Mouse (Mus musculus) cerebellum, adult 11-12 months (tissue): ENCODE results near the gene C2.

Experiments
- DNase-seq: peaks from one replicate; pipeline ENCODE4 v3.0.0; 2022

Gene C2

DNA sequence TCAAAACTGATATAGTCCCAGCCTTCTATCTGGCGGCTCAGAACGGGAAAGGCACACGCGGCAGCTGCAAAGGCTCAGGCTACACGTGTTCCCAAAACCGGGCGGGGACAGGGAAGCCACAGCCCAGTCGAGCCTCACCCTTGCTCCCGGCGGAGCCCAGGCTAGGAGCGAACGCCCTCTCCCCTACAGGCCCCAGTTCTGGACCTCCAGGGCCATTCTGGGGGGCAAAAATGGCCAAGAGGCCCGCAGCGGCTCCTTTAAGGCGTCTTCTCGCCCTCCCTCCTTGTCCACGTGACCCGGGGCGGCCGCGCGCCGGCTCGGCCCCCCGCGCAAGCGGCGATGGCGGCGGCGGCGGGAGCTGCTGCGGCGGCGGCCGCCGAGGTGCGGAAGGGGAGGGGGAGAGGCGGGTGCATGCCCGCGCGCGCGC, at the start of gene C2, which contains the start of gene Ehmt2:
Gene C2, minus strand, starts transcription at position 106 of the 427 bp plus-strand sequence.
Gene Ehmt2, plus strand, starts transcription at position 310 of the 427 bp plus-strand sequence.
- DNase-seq = peak; percentile 85

DNA sequence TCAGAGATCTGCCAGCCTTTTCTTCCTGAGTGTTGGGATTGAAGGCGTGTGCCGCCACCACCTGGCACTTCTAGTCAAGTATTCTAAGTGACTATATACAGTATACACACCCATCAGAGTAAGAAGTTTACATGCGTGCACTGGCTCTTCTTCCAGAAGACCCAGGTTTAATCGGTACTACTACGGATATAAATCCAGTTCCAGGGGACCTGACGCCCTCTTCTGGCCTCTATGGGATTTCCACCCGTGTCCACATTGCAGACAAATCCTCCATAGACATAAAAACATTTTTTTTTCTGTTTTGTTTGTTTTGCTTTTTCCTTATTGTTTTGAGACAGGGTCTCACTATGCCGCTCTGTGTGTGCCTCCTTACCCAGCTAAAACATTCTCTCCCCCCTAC, 49.5 kb upstream of the C2 start:
- no peak for DNase-seq

DNA sequence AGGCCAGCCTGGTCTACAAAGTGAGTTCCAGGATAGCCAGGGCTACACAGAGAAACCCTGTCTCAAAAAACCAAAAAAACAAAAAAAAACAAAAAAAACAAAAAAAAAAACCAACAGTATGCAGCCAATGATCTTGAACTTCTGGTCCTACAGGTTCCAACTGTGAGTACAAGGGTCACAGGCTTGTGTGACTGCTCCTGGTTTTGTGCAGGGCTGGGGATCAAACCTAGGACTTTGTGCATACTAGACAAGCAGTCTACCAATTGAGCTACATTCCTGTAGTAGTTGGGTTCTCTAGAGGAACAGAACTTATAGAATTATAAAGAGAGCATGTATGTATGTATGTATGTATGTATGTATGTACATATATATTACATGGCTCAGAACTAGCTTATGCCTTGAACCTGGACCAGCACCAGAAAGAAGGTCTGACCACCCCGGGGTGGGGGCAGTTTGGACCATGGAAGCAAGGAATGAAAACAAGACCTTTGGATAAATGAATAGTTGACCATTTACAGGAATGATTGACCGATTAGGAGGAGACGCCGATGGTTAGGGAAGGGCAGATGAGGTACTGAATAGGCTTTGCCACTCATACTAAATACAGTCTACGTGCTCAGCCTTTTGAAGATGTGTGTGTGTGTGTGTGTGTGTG, 48.5 kb upstream of the C2 start:
- no peak for DNase-seq

DNA sequence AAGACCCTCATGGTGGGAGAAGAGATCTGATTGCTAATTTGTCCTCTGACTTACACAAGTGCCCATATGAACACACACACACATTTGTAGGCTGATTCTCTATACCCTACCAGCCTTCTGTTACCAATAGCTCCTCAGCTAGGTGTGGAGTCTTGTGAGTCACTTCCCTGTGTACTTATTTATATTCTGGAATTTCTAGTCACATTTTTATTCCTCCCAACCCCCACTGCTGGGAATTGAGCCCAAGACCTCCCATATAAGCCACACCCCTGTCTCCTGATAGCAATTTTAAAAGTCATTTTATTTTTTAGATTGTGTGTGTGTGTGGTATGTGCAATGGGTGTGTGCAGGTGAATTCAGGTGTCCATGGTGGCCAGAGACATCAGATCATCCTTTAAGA, 46.3 kb upstream of the C2 start:
- no peak for DNase-seq

DNA sequence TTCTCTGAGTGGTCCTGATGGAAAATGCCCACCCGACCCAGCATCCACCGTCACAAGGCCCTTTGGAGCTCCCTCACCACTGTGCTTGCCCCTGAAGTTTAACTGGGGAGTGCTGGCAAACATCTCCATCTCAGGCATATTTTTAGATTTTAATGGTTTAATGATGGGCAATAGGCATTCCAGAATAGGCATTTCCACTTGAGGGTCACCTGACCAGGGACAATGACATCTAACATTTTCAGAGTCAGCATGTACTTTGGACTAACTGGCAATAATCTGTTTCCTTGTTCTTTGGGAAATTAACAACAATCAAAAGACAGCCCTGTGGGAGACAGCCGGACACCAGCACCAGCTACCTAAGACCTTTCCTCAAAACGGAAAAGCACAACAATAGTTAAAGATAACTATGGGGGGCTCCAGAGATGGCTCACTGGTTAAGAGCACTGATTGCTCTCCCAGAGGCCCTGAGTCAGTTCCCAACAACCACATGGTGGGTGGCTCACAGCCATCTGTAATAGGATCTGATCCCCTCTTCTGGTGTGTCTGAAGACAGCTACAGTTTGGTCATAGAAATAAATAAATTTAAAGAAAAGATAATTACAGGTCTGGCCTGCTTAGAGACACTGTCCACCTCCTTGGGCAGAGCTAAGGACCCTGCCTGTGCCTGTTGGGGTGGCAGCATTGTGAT, 45.2 kb upstream of the C2 start:
- DNase-seq = no peak

DNA sequence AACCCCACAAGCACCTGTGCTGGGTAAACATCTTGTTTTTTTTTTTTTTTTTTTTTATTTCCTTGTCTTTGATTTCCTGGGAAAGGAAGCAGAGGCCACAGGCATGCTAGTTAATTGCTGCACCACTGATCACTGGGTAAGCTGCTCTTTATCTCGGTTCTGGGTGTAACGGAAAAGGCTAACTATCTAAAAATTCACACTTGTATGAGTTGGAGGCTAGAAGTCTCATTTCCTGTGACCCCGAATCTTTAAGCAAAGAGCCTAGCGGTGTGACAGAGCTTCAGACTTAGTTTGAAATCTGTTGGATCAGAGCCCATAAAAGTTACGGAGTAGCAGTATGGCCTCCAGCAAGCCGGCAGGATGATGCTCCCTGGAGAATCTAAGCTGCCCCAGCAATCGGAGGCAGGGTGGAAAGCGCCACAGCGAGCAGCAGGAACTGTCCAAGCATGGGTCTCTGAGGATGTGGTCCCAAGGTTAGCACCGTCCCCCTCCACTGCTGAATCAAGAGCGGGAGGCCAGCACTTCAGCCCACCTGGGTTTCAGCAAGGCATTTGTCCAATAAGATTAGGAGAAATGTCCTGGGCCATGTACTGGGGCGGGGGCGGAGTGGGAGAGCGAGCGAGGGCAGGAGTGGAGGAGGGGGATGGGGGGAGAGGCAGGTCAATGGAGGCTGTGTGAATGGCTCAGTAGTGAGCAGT, 43.4 kb upstream of the C2 start:
- DNase-seq = no peak

DNA sequence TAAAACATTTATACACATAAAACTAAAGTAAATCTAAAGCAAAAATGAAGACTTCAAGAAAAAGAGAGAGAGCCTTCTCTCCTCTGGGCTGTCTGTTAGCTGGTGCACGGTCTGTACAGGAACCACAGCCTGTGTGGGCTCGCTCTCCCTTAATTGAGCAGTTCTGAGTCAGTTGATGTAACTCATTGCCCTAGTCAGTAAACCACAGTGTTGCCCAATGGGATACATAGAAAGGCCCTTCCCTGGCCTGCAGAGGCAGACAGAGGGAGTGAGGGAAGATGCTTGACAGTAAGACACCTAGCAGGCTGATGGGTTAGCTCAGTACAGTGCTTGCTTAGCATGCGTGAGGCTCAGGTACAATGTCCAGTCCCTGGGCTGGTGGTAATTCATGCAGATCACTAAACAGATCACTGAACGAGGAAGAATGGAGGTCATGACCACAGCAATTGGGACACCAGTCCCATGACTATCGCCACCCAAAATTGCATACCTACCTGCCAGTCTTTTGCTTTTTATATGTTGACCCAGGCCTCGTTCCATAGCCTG, 40.0 kb upstream of the C2 start:
- no peak for DNase-seq

DNA sequence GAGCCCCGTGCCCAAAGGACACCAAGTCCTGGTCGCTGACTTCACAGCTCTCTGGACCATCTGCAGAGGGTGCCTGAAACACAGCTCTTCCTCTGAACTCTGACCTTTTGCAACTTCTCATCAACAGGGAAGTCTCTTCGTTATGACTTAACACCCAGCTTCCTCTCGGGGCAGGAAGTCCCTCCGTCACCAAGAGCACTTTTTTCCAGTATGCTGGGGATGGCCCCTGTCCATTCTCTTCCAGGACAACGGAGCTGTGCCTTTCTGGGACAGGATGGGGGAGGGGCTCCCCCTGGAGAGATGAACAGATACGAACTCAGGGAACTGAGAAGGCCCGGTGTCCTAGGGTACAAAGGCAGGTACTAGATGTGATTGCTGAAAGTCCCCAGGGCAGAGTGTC, 36.8 kb upstream of the C2 start:
- no peak for DNase-seq

DNA sequence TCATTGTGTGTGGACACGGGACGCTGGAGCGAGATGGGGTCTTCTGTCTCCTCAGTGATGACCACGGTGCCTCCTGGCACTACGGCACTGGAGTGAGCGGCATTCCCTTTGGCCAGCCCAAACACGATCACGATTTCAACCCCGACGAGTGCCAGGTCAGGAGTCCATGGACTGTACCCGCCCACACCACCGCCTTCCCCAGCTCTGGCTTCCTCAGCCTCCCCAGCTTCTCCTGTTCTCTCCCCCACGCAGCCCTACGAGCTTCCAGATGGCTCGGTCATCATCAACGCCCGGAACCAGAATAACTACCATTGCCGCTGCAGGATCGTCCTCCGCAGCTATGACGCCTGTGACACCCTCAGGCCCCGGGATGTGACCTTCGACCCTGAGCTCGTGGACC, 36.0 kb upstream of the C2 start:
- DNase-seq = peak; percentile 25

DNA sequence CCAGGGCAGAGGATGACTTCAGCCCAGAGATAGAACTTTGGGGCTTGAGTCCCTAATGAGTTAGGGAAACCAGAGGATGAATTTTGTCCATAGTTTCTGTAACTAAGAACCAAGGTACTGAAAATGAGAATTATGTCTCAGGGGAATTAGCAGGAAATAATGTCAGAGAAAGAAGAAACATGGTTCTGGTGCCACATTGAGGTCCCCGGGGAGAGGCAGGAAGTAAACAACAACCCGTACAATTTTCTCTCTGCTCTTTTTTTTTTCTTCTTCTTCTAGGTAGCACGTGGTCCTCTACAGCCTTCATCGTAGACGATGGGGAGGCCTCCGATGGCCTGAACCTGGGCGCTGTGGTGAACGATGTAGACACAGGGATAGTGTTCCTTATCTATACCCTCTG, 34.2 kb upstream of the C2 start:
- no peak for DNase-seq

DNA sequence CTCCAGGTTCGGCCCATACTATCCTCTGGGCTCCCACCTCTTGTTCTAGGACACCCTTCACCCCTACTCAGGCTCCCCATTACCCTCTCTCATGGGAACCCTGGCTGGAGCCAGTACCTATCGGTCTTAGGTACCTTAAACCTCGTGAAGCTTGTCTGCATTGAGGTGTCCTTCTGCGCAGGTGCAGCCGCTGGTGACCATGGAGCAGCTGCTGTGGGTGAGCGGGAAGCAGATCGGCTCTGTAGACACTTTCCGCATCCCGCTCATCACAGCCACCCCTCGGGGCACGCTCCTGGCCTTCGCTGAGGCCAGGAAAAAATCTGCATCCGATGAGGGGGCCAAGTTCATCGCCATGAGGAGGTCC, 33.7 kb upstream of the C2 start:
- no peak for DNase-seq

DNA sequence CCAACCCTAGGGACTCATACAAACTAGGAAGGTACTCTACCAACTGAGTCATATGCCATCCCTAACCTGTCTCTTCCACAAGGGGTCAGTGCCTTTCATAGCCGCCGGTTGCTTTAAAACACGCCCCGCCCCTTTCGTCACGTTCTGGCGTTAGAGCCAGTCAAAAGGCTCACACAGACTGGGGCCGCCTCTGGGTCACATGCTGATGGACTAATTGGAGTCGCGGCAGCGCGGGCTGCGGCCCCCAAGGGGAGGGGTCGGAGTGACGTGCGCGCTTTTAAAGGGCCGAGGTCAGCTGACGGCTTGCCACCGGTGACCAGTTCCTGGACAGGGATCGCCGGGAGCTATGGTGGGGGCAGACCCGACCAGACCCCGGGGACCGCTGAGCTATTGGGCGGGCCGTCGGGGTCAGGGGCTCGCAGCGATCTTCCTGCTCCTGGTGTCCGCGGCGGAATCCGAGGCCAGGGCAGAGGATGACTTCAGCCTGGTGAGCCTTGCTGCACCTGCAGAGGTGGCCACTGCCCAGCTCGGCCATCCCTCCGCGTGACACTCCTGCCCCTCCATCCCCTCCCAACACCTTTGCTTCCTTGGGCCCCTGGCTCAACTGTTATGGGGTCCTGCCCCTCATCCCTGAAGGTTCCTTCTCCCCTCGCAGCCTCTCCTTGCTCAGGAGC, 33.1 kb upstream of the C2 start, which contains the start of gene Neu1:
Gene Neu1, plus strand, starts transcription at position 193 of the 674 bp plus-strand sequence.
- DNase-seq = peak; percentile 99

DNA sequence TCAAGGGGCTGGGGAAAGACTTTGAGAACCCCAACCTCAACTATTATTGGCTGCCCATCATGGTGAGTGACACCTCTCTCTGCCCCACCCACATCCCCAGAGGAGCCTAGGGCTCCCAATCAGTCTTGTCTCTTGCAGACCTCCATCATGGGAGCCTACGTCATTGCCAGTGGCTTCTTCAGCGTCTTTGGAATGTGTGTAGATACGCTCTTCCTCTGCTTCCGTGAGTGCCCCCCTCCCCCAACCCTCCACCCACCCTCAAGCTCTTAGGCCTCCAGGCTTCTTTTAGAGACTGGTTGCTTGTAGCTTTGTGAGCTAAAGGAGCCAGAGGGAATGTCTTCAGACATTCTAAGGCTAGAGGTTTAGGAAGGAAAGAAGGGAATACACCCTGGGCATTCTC, 30.8 kb upstream of the C2 start:
- no peak for DNase-seq

DNA sequence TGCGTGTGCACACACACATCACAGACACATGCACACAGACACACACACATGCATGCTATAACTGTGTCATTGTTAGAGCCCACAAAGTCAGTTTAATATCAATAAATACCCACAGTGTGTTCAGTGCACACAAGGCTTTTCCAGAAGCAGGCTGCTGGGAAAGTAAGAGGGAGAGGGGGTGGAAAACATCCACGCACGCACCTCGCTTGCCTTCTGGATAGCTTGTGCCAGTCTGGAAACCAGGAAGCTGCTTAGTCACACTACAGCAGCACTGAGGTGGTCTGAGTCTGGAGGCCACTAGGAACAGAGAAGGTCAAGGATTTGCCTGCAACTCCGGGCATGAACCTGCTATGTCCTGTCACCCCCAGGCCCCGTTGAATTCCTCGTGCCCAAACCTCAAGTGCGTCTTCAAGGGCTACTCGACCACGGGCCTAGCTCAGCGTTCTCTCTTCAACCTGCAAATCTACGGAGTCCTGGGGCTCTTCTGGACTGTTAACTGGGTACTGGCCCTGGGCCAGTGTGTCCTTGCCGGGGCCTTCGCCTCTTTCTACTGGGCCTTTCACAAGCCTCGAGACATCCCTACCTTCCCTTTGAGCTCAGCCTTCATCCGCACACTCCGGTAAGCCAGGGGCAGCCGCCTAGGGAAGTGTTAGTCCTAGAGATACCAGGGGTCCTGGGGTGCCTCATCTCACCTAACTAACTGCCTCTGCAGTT, 29.4 kb upstream of the C2 start:
- no peak for DNase-seq

DNA sequence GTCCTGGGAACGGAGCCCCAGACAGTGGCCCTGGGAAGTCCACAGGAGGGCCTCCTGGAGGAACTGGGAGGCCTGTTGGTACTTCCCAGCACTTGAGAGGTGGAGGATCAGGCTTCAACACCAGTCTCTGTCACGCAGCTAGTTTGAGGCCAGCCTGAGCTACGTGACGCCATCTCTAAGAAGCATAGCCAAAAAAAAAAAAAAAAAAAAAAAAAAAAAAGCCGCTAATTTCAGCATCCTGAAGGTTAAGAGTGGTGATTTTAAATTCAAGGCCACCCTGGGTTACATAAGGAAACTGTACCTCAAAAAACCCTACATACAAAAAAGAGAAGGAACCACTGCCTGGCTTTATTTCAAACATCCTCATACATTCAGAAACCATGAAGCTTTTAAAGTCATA, 26.2 kb upstream of the C2 start:
- no peak for DNase-seq

DNA sequence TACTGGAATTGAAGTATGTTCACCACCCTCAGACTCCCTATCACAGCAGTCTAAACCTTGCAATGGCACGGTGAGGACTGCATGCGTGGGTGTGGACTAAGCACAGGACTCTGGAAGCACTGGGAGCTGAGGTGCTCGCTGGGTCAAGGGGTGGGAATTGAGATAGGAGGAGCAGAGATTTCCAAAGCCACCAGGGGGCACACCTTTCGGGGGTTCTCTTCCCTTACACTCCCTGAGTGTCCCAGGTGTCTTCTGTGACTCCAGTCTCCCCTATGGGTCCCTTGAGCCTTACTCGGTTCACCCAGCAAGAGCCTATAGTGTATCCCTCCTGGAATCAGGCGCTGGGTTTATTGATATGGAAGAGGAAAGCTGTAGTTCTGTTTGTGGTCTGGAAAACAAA, 24.9 kb upstream of the C2 start:
- DNase-seq = no peak

DNA sequence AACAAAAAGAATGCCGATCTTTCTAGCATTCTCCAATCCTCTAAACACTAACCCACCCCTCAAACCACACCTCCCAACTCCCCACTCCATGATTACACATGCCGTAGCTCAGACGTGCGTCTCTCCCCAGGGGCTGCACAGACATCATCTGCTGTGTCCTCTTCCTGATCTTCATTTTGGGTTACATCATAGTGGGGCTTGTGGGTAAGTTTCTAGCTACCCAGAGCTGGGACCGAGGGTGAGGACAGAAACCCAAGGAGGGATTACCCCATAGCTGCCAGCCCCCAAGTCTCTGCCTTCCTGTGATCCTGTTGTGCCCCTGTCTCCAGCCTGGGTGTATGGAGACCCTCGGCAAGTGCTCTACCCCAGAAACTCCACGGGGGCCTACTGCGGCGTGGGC, 19.1 kb upstream of the C2 start:
- no peak for DNase-seq

DNA sequence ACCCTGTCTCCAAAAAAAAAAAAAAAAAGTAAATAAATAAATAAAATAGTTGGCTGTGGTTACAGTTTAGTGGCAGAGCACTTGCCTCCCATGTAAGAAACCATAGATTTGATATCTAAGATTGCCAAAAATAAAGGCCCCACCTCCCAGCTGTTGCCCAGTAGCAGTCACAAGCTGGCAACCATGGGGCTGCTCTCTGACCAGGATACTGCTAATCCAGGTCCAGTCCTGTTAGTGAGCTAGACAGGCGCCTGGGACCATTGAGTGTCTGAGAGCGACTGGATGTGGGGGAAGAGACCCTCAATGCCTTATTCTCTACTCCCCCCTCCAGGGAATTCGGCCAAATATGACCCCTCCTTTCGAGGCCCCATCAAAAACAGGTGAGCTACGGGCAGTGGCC, 18.3 kb upstream of the C2 start:
- DNase-seq = no peak

DNA sequence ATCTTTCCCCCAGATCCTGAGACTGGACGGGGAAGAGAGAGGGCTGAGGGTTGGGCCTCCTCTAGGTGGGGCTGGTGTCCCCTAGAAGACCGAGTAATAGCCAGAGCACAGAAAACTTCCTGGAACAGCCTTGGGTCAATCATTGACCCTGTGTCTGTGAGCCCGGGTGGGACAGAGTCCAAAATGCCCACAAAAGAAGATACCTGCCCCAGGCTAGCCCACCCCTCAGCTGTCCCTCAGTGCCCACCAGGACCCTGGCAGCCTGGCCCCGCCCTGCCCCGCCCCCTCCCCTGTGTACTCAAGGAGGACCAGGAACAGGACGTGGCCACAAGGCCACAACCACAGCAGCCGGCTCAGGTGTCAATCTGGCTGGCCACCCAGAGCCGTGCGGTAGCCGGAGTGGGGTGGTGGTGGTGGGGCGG, 17.4 kb upstream of the C2 start:
- no peak for DNase-seq

DNA sequence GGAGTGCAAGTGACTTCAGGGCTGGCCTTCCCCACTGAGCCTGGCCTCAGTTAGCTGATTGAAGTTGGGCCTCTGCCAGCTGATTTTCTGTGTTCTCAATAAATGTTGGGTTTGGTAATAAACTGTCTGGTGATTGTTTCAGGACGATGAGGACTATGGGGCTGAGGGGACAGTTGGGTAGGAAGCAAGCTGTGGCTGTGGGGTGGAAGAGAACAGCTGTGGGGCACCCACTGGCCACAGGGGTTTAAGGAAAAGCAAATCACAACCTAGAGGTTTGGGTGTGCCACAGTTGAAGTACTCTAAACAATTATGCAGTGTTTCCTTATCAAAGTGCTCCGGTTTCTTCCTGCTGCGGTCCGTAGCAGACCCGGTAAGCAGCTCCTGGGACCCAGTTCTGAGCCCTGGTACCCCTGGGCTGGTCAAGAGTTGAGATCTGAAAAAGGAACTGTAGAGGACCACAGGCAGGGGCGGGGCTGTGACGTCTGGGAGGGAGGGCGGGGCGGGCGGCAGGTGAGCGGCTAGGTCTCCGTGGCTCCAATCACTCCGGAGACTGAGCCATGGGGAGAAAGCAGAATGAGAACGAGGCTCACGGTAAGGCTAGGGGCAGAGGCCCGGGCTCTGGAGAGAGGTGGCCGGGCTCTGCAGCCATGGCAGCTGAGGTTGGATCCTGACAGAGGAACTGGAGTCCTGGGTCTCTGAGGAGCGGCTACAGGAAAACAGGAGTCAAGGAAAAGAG, 16.0 kb upstream of the C2 start, which contains the start of gene Slc44a4:
Gene Slc44a4, plus strand, starts transcription at position 537 of the 736 bp plus-strand sequence.
- no peak for DNase-seq

DNA sequence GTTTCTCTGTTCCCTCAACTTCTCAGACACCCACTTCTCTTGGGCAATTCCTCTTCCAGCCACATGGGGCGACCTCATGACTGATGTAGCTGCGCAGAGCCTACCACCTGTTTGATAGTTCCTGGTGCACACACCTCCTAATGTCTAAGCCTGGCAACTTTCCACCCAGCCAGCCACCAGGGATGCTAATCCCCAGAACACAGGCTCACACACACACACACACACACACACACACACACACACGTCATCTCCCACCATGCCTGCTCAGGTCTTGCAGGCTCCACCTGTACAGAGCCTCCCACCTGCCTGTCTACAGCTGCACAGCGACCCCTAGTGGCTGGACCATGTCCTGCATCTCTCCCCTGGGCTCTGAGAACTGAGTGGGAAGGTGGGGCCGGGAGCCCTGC, 13.9 kb upstream of the C2 start:
- DNase-seq = peak; percentile 61

DNA sequence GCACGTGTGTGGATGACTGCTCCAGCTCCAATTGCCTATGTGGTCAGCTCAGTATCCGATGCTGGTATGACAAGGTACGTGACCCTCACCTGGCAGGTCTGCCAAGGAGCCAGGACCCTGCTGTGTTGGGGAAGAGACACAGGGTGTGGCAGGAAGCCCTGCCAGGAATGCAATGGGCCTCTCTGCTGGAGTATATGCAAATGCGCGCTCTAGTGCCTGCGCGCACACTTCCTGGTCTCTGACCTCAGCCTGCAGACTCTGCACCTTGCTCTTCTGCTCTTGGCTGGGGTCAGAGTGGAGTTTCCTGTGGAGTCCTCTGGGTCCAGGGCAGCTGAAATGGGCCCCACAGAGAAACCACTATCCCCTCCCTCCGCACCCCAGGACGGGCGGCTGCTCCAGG, 12.9 kb upstream of the C2 start:
- no peak for DNase-seq
